Mouse (Mus musculus) left cerebral cortex, postnatal 25 days (tissue): ENCODE data around the gene Parva. TPM values are rescaled to one million over a fixed set of nuclear protein-coding genes. Genes with fewer than 3 reads are reported as not detected.
A peak's percentile ranks its signal among the peaks of the same experiment; 100 is the strongest.

Experiments
- DNase-seq, 2 experiments: peaks; one replicate each; pipeline ENCODE4 v3.0.0; 2022; ENCODE audit warnings: low spot score in 2 of 2, mixed read lengths in 1 of 2
- intact Hi-C: fragments of 180-260 bp; cut with DNase I; formaldehyde crosslinking; loops from one replicate; pipeline ENCODE4 v1.15.1; 2025
- total RNA-seq, 2 experiments: library from RNA; stranded (reverse); gene quantifications; 2 replicates each; pipeline ENCODE4 v1.2.3; 2021

Parva gene
- total RNA-seq, 2 experiments from 2014 or later = 53.3 to 53.6 TPM

- DNase-seq = no peak
- intact Hi-C loops = no loop called here
These were observed 39.5 kb downstream of the Parva start for GRCm38 (mm10) chr7:112466786-112467185.

DNA sequence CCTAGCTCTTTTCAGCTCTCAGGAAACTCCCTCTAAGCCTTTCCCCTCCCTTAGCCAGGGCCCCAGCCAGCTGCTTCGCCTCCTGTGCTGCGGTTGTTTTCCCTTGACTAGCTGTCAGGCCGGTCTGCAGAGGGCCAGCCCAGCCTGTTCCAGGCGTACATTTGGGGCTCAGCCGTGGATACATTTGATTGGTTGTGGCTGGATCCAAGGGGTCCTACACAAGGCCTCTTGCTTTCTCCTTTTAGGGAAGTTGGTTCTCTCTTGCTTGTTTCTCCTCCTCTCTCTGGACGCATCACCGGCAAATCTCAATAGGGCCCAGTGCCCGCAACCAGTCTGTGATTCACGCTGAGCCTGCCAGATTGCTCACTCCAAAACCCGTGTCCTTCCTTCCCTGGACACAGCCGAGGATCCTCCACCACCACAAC, 40.4 kb downstream of the Parva start:
- DNase-seq = no peak

DNA sequence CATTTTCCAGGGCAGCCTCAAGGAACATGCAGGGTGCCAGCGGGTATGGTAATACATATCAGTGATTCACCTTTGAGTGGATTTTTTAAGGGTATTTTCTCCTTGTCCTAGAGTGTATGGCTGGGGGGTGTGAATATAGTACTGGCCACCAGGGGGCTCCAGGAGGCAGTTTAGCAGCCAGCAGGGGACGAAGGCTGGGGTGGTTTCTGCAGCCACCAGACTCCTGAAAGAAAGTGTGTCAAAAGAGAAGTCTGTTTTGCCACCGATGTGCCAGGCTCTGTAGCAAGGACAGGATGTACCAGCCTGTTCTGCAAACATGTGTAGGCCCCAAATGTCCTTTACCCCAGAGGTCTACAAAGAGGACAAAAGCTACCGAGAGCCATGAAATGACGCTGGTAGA, 42.5 kb downstream of the Parva start:
- peak; percentile 81 to 84 for DNase-seq
- intact Hi-C loops = loop anchor here (1.0 to 5.0 kb wide), 2 partner anchors 207 to 396 kb away; partner anchors contain the start of gene Tead1

More for the DNA sequence above, 40.4 kb downstream of the Parva start:
- intact Hi-C loops = no loop called here

DNA sequence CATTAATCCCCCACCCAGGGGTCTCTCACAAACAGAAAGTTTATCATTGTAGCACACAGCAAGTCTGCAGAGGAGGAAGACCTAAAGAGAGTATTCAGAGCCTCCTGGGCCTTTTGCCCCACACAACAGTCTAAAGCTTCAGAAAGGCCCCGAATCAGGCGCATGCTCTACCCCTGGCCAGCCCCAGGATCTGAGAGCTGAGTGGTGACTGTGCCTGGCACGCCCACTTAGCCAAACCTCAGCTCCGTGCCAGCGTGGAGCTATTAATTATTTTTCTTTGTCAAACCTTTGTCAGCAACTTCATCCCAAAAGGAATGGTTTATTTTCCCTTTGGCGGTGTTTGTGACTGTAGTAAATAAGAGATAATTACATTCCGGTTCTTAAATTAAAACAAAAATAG, 44.0 kb downstream of the Parva start:
- no peak for DNase-seq
- intact Hi-C loops = loop anchor here (5.0 kb wide), 1 partner anchor 206 kb away; the partner anchor contains the start of gene Tead1

DNA sequence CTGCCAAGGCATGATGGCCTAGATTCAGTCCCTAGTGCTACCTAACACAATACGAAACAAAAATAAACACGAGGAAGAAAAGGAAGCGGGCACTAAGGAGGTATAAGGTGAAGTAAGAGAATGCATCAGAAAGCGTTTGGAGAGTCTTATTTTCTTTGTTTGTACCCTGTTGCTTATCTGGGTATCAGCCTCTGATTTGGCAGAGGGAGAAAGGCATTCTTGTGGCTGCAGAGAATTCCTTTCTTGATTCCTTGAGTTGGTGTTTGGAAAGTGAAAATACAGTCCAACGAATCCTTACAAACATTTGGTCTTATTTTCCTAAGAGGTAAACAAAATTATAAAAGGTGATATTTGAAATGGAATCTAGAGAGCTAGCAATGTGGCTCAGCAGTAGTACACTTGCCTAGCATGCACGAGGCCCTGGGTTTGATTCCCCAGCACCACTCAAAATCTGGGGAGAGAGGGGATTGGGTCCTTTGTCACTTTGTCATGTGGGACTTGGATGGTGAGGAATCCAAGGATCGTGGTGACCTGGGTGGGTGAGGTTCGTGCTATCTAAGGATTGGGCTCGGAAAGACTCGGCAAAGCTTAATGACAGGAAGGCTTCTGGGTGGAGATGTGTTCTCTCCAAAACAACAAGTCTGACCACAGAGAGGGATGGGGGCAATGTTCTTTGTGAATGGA, 44.9 kb downstream of the Parva start:
- intact Hi-C loops = loop anchor here (5.0 kb wide), 1 partner anchor 205 kb away; the partner anchor contains the start of gene Tead1
- DNase-seq = no peak

DNA sequence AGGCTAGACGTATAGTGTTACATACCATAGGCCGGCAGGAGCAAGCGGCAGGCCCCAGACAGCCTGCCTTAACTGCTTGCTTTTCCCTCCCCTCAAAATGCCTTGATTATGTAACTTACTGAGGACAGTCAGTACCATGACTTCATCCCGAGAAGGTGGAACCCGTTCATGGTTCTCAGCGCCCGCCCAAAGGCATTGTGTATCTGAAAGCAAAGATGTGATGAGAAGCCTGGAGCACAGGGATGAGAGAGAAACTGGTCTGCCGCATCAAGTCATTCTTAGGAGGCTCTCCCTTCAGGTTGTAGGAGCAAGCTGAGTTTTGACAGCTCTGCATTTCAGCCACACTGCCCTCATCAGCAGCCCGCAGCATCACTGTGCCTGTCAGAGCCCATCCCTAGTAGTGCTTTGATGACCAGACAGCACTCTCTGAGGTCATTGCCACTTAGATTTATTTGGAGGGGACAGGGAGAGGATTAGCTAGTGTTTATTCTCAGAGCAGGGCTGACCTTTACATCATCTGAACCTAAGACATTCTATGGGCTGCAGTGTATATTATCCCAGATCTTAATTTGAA, 45.5 kb downstream of the Parva start:
- intact Hi-C loops = loop anchor here (5.0 kb wide), 1 partner anchor 205 kb away; the partner anchor contains the start of gene Tead1

GRCm38 (mm10) chr7:112473649-112474435, 46.5 kb downstream of the Parva start:
- no peak for DNase-seq
- intact Hi-C loops = loop anchor here (5.0 kb wide), 1 partner anchor 203 kb away; the partner anchor contains the start of gene Tead1

More for the DNA sequence above, 45.5 kb downstream of the Parva start:
- no peak for DNase-seq

DNA sequence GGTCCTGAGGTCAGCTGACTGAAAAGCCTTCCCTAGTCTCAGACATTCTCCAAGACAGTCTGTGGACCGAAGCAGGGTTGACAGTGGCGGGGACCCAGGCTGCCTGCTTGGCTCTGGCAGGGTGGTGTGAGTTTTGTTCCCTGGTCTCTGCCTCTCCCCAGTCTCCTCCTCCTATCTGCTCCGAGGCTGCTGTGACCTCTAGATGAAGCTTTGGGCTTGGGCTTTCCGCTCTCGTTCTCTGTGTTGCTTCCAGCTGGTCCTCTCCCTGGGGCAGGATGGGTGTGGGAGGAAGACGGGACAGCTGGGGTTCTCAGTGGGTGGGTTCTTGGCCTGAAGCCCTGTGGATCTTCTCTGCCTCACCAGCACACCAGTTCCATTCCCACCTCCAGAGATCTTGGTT, 51.8 kb downstream of the Parva start:
- DNase-seq = peak; percentile 18 to 84

DNA sequence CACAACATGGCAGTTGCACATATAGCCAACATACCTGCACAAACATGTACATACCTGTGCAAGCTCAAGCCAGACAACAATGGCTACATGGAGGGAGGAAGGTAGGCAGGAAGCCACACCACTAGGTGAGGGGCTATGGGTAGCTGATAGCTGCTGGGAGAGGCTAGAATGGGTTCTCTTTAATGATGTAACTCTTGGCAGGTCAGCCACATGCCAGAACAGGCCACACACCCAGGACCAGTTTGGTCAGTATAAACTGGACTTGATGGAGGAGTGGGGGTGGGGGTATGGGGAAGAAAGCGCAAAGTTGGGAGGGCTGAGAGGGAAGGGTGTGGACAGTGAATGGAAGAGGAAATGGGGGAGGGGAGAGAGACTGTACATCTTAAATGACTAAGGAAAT, 53.7 kb downstream of the Parva start:
- DNase-seq = no peak
- intact Hi-C loops = no loop called here

More for the DNA sequence above, 51.8 kb downstream of the Parva start:
- intact Hi-C loops = no loop called here

DNA sequence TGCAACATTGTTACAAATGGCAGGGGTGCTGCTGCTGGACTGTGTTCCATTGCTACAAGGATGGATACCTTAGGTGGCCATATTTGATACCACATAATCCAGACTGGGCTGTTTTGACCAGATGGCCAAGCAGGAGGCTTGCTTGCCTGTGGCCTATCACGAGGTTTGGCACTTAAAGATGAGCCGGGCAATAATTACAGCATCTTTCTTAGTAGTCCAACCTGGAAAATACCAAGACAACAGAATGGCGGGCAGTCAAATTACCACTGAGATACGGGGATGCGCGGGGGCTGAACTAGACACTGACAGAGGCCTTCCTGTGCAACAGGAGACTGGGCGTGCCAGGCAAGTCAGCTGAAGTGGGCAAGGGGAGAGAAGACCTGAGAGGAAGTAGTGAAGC, 55.3 kb downstream of the Parva start:
- intact Hi-C loops = no loop called here

DNA sequence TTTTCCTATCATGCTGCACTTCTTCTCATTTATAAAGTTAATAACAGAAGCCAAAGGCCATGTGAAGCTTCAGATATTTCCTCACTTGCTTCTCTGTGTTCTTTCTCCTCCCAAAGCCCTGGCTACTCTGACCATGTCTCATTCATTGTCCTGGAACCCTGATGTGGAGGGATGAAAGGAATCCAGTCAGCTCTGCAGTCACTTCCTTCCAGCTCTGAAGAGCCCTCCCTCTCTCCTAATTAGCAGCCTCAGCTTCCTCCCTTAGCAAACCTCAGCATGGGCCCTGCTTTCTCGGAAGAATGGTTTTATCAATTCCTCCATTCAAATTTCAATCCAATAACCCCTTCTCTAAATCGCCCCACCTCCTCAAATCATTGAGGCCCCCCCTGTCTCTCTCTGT, 56.1 kb downstream of the Parva start:
- DNase-seq = no peak
- intact Hi-C loops = no loop called here

More for the DNA sequence above, 55.3 kb downstream of the Parva start:
- no peak for DNase-seq

DNA sequence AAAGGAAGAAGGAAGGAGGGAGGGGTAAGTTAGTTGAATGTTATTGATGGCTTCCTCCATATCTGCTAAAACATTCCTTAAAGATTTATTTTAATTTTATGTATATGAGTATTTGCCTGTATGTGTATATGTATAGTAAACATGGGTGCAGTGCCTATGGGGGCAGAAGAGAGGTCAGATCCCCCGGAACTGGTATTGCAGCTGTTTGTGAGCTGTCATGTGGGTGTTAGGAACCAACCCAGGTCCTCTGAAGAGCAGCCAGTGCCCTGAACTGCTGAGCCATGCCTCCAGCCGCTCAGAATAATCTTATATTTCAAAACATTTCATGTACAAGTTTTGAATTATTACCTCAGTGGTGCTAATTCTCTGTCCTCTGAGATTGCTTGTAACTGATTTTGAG, 63.5 kb downstream of the Parva start:
- intact Hi-C loops = no loop called here
- DNase-seq = no peak

- DNase-seq = no peak
These were observed 64.4 kb downstream of the Parva start for GRCm38 (mm10) chr7:112491737-112492136.

GRCm38 (mm10) chr7:112495950-112496349, 68.6 kb downstream of the Parva start:
- DNase-seq = no peak
- intact Hi-C loops = no loop called here

More at GRCm38 (mm10) chr7:112491737-112492136, 64.4 kb downstream of the Parva start:
- intact Hi-C loops = no loop called here

DNA sequence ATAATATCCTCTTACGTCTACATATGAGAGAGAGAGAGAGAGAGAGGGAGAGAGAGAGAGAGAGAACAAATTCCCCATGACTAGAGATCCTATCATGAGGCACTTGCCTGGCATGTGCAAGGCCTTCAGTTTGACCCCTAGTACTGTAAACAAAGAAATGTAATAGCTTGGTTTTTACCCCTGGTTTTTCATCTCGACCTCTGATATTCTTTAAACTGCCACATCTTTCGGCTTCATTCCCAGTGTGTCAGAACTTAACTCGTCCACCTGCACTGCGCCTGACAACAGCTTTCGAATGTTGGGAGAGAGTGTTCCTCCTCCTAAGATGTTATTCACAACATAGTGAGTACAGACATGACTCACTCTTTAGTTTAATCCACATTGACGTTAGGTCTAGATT, 69.6 kb downstream of the Parva start:
- no peak for DNase-seq
- intact Hi-C loops = no loop called here

- DNase-seq = no peak
- intact Hi-C loops = no loop called here
These were observed 71.4 kb downstream of the Parva start for GRCm38 (mm10) chr7:112498591-112499301.

GRCm38 (mm10) chr7:112499453-112500133, 72.3 kb downstream of the Parva start:
- intact Hi-C loops = no loop called here

DNA sequence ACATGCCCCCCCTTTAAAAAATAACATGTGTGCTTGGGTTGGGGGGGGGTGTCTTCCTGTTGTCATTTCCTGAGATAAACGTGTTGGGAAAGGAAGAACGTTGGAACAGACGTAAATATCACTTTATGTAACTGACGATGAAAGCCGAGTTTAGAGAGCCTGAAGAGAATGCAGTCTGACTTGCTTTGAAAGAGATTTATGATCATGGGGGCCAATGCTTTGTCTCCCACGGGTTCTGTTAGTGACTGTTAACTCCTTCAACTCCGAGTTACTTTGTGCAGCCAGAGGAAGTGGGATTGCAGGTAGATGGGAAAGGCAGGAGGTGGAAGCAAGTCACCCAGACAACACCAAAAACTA, 72.8 kb downstream of the Parva start:
- intact Hi-C loops = no loop called here

More at GRCm38 (mm10) chr7:112499453-112500133, 72.3 kb downstream of the Parva start:
- DNase-seq = peak in 1 of 2 experiments; percentile 14

More for the DNA sequence above, 72.8 kb downstream of the Parva start:
- DNase-seq = no peak
